In the genomic region with DNA sequence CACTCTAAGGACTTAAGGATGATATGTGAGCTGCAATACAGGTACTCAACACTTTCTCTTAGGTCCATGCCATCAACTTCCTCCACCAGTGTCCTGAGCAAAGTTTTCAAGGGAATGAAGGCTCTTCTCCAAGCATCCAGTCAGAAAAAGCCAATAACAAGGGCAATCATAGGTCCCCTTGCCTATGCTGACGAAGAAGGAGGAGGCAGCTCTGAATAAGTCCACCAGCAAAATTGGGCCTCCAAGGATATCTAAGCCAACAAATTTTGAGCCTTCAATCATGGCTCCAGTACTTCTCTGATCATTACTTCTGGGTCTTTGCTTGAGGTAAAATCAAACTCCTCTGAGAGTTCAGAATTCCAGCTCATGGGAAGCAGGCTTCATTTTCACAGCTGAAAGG, we compare ENCODE assay signal across 7 mouse cellular contexts.
DNase-seq lines count a peak whose midpoint lies in the region.
"Not testable (repeated sequence)": the region's sequence is repeated elsewhere in the genome, so short reads cannot be mapped to it uniquely, and the experiment has no call there.

No protein-coding gene starts in this region.

- DNase-seq in cerebellum, adult 11-12 months, result peak; percentile 31
- peak; percentile 48 to 57 for DNase-seq in frontal cortex, postnatal 25 days (ENCODE audit: low spot score in 2 of 2)
- peak; percentile 0 to 13 for DNase-seq in heart, postnatal 14 days
- DNase-seq in layer of hippocampus, adult 8-10 months (ENCODE audit: low spot score in 2 of 2), result peak; percentile 57 to 73
- peak; percentile 53 to 70 for DNase-seq in left cerebral cortex, postnatal 36 days (ENCODE audit: low spot score in 2 of 2)
- peak; percentile 20 for DNase-seq in right cerebral cortex, adult 18-20 months
- DNase-seq in thymus, adult 18-20 months, result peak; percentile 1 to 9

- intact Hi-C loops in heart, postnatal 14 days (cut with DNase I); left cerebral cortex, postnatal 36 days (cut with DNase I): not testable (repeated sequence)

Comparison
In these comparisons a context has a peak if more than half of its experiments do, and no peak if none do; other contexts are left out.
1. Peak in every context shown above with its lines: DNase-seq.
2. DNase-seq: peak in every context shown above with its lines; median percentile 65 in layer of hippocampus, adult 8-10 months; 62 in left cerebral cortex, postnatal 36 days; 52 in frontal cortex, postnatal 25 days; 31 in cerebellum, adult 11-12 months; 20 in right cerebral cortex, adult 18-20 months; 6 in heart, postnatal 14 days; 5 in thymus, adult 18-20 months.